Mouse (Mus musculus): ENCODE measurements at regions not wholly inside any gene's neighbourhood (a gene's known extent, or its start where the extent isn't known, plus 50 kb on each side); places are given as distances from the start of the nearest gene placed in this dataset.

DNA sequence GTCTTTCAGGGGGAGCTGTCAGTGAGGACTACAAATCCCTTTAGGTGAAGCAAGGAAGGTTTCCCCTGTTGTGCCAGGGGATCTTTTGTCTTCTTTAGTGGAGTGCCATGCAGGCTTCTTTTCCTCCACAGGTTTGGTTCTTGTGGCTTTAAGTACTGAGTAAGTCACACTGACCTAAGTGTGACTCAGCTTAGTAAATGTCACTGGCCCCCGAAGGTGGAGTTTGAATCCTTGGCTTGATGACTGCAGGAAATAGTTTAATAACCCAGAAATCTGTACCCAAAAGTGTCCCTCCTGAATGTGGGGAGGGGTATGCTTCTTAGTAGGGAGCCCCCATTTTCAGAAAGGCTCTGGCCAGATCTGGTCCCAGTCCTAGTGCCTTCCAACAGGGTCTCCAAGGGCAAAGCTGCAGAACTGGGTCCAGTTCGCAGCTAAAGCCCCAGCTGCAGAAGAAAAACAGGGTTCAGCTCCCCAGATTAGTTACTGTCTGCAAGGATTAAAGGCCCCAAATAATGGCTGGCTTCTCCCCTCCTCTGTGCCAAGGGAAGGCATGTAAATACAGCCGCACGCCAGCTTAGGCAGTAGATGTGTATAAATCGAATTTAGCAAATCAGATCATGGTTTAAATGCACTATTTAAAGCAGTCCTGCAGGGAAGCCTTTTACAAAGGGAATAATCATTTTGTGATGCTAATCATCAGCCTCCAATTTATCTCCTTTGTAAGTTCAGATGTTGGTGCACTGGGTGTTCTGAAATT is 51.6 kb upstream of the Polg start:
- TF ChIP-seq CTCF (IDR thresholded peaks at IDR 0.05; ENCODE audit: borderline replicate concordance, control insufficient read depth, extremely low read depth, insufficient read depth, low read length, poor library complexity) (no peak), POLR2A (IDR thresholded peaks at IDR 0.05; ENCODE audit: control insufficient read depth, extremely low read depth, insufficient read depth, low read length, poor library complexity) (no peak)

Measured in thymus, adult 2 months (tissue).